Mouse (Mus musculus) forebrain, embryonic 11.5 days (tissue): ENCODE results near the gene Aqp1. TPM values are rescaled to one million over a fixed set of nuclear protein-coding genes. Genes with fewer than 3 reads are reported as not detected.

Source experiments
- ATAC-seq: fragments of 200-750 bp; cut with Nextera tagmentation; replicated peaks from 2 replicates; pipeline ENCODE4 v1.8.0; 2017; ENCODE audit warnings: moderate TSS enrichment; ENCODE audit not compliant: low FRiP score
- DNase-seq: peaks from one replicate; pipeline ENCODE4 v3.0.0-alpha.2; 2017; ENCODE audit warnings: low spot score
- H3K27ac ChIP-seq: fragments of 300-500 bp; sonication (generic); 2 replicates; pipeline ENCODE4 v1.5.1; 2014; ENCODE audit warnings: low read depth, low read length
- H3K27me3 ChIP-seq: fragments of 300-500 bp; sonication (generic); 2 replicates; pipeline ENCODE4 v1.6.1; 2014; ENCODE audit warnings: mild to moderate bottlenecking, low read length, mixed read lengths; ENCODE audit not compliant: control insufficient read depth, insufficient read depth
- H3K36me3 ChIP-seq: fragments of 300-500 bp; sonication (generic); 2 replicates; pipeline ENCODE4 v1.6.1; 2014; ENCODE audit warnings: mild to moderate bottlenecking, low read length, moderate library complexity, mixed read lengths; ENCODE audit not compliant: control insufficient read depth, insufficient read depth
- H3K4me1 ChIP-seq: fragments of 300-500 bp; sonication (generic); replicated peaks from 2 replicates; pipeline ENCODE4 v1.6.1; 2014; ENCODE audit warnings: low read length, mixed read lengths; ENCODE audit not compliant: control insufficient read depth, insufficient read depth
- H3K4me2 ChIP-seq: fragments of 300-500 bp; sonication (generic); 2 replicates; pipeline ENCODE4 v1.6.1; 2014; ENCODE audit warnings: low read depth, mild to moderate bottlenecking, low read length, moderate library complexity, mixed read lengths; ENCODE audit not compliant: severe bottlenecking
- H3K4me3 ChIP-seq: fragments of 300-500 bp; sonication (generic); 2 replicates; pipeline ENCODE4 v1.5.1; 2014; ENCODE audit warnings: low read depth, low read length
- H3K9ac ChIP-seq: fragments of 300-500 bp; sonication (generic); 2 replicates; pipeline ENCODE4 v1.6.1; 2014; ENCODE audit warnings: low read length
- H3K9me3 ChIP-seq: fragments of 300-500 bp; sonication (generic); 2 replicates; pipeline ENCODE4 v1.6.1; 2016; ENCODE audit warnings: low read length, mixed read lengths; ENCODE audit not compliant: control insufficient read depth
- WGBS: fragments of 180-500 bp; shearing (Covaris S2); extraction: QIAGEN DNeasy Blood & Tissue Kit; methylation state at CpG from one replicate; pipeline ENCODE4 v1.1.7; 2014; 5-methylcytosine and 5-hydroxymethylcytosine counted together
- microRNA-seq: library from miRNA; unstranded; fragments of <30 nt; microRNA quantifications from one replicate; pipeline ENCODE4, GENCODE M21; 2016; ENCODE audit not compliant: insufficient number of aligned reads
- polyA plus RNA-seq: library from polyadenylated mRNA; unstranded; fragments of >200 nt; fragmentation: Nextera tagmentation; extraction: Ambion mirVana; gene quantifications from 2 replicates; pipeline ENCODE4 v1.2.1, GENCODE M21; 2014

Aqp1 gene
- polyA plus RNA-seq, 1 experiment from 2014 or later = 0.61 TPM

- Histone ChIP-seq H3K4me2 (no peak overlapping the region), H3K4me3 (no peak overlapping the region), H3K9ac (no peak overlapping the region), H3K36me3 (no peaks in the 10 kb centered on the region), H3K27me3 (no peaks in the 10 kb centered on the region), H3K9me3 (no peaks in the 10 kb centered on the region), H3K4me1 (no peaks in the 10 kb centered on the region), H3K27ac (no peak overlapping the region)
- WGBS = 76% methylated on average over 11 of the region's 11 CpGs
- ATAC-seq = peak; percentile 39; the same call in 1 of the 2 replicates
- DNase-seq = no peak
These were observed 60.4 kb downstream of the Aqp1 start for GRCm38 (mm10) chr6:55396622-55397041.

Small RNAs within 50 kb of the gene (microRNA-seq; reads per million reads assigned to microRNA genes)
- gene Gm25458 = not detected

Other genes starting within 250 kb of the Aqp1 start
- 0.08 and 0.09 TPM in 2 replicates for gene Crhr2, start 203.4 kb upstream of the Aqp1 start, polyA plus RNA-seq
- gene Inmt, start 161.4 kb upstream of the Aqp1 start, polyA plus RNA-seq = 0.76 and 1.2 TPM in 2 replicates
- 22.5 and 23.2 TPM in 2 replicates for gene Mindy4, start 133.0 kb upstream of the Aqp1 start, polyA plus RNA-seq
- gene Ghrhr, start 39.9 kb downstream of the Aqp1 start, polyA plus RNA-seq = not detected in 2 replicates
- gene Adcyap1r1, start 115.5 kb downstream of the Aqp1 start, polyA plus RNA-seq = 7.9 and 8.9 TPM in 2 replicates